Mouse (Mus musculus) gastrocnemius, adult 18-20 months (tissue): ENCODE data around the gene Rplp1. TPM values are rescaled to one million over a fixed set of nuclear protein-coding genes. Genes with fewer than 3 reads are reported as not detected.

Experiments
- DNase-seq: peaks from one replicate; pipeline ENCODE4 v3.0.0; 2021; ENCODE audit warnings: low spot score
- long read RNA-seq, 2 experiments: library from polyadenylated mRNA; stranded (forward); transcript quantifications; one replicate each; pipeline ENCODE4 v2.0.0; 2021
- total RNA-seq, 2 experiments: library from RNA; stranded (reverse); gene quantifications; 2 replicates each; pipeline ENCODE4 v1.2.3; 2021

Gene Rplp1
- 1,000 to 10,000 TPM; 1,375 to 1,461 TPM for total RNA-seq
- long read RNA-seq, experiment 1, transcript Rplp1-201 (3 exons, 499 nt), result major isoform, 321 of 343 reads
- long read RNA-seq, experiment 1, partial matches to known transcripts, result 20 of 343 reads
- long read RNA-seq, experiment 1, other reads (novel, unspliced or antisense), result 2 of 343 reads
- long read RNA-seq, experiment 2, transcript Rplp1-201 (3 exons, 499 nt), result major isoform, 274 of 307 reads
- long read RNA-seq, experiment 2, partial matches to known transcripts, result 32 of 307 reads
- long read RNA-seq, experiment 2, other reads (novel, unspliced or antisense), result 1 of 307 reads

DNA sequence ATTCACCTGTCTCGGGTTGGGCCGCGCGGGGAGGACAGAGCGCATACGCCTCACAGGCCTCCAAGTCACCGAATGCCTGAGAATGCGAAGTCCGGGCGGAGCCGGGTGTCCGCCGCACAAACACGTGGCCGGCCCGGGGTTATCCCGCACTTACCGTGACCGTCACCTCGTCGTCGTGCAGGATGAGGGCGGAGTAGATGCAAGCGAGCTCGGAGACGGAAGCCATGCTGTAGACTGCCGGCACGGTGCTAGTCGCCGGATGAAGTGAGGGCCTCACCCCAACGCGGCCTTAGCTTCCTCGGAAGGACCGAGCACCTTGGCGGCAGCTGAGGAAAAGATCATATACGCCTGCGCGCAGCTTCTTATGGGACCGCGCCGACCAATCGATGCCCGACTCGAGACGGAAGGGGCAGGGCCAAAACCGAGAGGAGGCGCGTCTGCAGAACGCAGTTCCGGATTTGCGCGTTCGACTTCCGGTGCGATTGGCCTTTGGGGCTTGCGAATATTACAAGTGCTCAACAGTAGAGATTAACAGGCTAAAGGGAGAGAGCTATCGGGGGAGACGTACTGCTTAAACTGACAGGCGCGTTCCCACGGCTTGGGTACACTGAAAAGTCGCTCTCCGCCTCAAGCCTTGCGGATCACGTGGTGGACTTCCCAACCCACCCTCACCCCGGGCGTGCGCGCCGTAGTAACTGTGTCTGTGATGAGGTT is at the start of gene Rplp1:
Gene Rplp1, minus strand, starts transcription at position 340 of the 714 bp plus-strand sequence.
- peak; percentile 97 for DNase-seq

DNA sequence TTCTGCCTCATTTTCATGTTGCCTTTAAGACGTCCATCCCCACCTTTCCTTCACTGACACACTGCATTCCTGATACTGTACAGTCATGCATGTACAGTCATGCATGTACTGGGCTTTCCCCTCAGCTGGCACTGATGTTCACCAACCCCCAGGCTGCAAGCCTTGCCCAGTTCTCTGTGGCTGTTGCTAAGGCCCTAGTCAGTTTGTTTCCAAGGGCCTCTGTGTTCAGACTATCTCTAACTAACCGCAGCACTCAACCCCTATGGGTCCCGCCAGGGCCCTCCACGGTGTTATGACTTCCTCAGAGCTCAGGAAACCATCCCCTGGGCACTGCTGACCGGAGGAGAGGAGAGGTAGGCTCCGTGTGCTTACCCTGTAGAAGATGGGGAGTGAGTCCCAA is 49.0 kb upstream of the Rplp1 start:
- DNase-seq, result no peak

DNA sequence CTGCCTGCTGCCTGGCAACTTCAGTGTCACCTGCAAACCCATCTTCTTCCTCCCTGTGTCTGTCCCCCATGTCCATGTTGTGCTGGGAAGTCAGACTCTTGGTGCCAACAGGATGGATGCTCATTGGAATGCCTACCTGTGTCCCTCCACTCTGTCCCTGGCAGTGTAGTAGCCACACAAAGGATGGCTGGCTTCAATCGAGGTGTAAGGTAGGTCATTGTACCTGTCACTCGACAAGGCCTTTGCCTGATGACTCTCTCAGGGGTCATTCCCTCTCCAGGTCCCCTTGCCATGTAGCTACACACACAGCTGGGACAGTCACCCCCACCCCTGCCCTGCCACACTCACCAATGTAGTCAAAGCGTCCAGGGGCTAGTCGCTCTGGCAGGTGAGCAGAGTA is 46.8 kb upstream of the Rplp1 start:
- DNase-seq, result no peak

DNA sequence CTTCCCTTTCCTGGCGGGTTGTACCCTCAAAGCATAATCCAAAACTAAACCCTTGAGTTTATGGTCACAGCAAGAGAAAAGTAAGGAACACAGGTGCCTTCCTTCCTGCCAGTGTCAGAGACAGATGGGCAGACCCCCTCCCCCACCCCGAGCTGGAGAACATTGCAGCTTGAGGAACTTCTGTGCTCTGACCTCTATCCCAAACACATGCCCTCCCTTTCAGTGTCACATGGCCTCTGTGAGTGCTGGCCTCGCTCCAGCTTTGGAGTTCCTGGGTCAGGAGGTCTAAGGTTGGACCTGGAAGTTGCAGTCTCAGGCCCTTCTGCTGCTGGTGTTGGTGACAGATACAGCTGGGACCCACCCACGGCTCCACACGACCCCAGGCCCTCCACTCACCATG is 46.4 kb upstream of the Rplp1 start:
- DNase-seq, result peak; percentile 19

DNA sequence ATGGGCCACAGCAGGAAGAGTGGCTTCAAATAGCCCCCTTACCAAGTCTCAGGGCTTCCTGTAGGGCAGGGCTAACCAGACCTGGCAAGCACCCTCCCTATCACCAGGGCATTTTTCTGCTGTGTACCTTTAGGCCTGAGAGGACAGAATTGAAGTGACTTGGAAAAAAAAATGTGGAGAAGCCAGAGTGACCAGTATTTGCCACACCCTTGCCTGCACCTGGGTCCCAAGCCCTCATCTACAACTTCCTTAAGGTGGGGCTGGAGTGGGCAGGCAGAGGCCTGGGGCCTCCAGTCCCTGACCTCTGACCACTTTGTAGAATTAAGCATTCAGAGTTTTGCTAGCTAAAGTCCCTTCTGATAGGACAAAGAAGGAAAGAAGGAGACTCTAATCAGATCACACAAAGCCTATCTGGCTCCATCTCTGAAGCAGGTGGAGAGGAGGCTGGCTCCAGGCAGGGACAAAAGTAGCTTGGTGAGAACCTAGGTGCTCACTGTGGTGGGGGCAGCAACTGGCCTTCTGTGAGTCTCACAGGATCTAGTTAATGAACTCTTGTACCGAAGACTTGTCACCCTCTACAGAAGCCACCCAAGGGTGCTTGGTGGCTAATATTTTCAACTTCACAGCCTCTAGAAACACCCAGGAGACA is 45.7 kb upstream of the Rplp1 start:
- DNase-seq, result no peak

DNA sequence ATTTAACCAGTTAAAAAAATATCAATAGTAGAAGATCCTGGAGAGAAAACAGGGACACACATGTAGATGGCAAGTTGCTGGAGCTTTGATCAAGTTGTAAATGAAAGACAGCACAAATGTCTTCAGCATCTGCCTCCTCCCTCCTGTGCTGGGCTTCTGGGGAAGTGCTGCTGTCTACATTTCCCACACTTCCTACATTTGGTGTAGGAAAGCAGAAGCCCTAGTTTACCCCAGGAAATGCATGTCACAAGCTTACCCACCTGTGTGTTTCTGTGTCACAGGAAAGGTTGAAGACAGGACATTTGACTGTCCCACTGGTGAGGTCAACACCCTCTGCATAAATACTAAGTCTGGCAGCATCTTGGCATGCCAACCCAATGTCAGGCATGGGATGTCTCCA is 40.4 kb upstream of the Rplp1 start:
- DNase-seq, result no peak

DNA sequence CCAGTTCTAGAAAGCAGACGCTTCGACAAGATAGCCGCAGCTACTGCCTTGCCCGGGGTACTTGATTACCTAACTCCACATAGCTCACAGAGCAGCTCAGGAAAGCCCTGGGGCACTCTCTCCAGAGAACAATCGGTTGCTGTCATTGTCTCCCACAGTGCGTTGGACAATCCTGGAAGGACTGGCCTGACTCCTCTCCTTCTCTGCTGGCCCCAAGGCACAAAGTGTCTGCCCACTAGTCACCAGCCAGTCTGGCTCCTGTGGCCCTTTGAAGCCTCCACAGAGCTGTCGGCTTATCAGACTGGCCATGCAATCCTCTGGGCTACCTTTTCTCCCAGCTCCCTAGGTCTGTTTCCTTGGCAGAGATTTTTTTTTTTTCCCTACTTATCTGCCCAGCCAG is 37.9 kb upstream of the Rplp1 start:
- DNase-seq, result no peak

DNA sequence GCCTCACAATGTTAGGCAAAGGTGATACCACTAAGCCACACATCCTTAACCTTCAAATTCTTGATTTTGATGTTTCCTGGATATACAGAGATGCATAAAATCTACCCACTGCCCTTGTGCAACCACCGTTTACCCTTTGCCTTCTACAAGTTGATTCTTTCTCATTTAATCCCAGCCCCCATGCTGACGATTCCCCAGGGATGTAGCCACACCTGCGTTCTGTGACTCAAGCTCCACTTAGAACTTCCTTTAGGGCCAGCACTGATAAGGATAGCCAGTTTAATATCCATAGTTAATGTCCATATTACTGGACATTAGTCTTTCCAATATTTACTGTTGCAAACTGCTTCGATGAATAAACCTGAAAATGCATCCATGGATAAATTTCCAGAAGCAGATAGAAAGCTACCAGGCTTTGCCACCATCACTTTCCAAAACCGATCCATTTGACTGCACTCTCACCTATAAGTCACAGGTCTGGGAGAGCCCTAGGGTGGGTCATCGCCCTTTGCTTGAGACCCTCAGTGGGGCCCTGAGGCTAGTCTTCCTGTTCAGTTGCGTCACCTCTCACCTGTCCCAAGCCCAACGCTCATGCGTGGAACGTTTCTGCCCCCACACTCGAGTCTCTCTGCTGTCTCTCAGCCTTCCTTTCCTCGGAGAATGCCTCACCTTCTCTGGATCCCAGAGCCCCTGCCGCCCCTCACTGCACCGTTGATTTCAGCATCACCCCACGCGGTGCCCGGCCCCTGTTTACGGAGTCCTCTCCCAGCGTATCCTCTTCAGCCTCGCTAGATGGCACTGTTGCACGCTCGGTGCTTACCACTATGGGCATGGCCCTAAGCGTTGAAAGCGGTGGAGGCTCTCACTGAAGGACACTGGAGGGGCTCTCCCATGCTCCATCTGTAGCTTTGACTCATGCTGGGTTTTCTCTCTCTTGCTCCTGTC is 33.3 kb upstream of the Rplp1 start:
- DNase-seq, result peak; percentile 69

DNA sequence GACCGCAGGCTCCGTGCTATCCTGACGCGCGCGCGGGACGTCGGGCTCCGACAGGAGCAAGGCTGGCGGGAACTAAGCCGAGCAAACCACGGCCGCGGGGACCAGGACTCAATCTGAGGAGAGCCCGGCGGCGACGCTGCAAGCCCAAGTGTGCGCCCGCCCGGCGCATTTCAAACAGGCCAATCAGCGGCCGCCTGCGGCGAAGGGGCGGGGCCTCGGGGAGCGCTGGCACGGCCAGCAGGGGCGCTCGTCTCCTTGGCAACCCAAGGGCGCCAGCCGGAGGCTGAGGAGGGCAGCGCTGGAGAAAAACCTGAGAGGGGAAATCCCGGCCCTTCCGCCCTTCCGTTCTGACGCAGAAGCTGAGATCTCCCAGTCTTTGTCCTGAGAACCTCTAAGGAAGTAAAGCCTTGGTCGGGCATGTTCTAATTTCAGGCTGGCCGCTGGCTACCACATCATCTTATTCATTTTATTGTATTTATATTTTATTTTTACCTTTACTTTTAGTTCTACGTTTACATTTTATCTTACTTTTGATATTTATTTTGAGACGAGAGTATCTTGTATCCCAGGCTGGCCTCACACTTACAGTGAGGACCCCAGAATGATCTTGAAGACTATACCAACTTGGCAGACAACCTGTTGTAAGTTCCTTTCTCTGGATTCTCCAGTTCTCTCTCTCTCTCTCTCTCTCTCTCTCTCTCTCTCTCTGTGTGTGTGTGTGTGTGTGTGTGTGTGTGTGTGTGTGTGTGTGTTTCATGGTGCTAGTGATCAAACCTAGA is 32.5 kb upstream of the Rplp1 start, which contains the start of gene Kif23:
Gene Kif23, minus strand, starts transcription at position 152 of the 779 bp plus-strand sequence.
- DNase-seq, result peak; percentile 93

DNA sequence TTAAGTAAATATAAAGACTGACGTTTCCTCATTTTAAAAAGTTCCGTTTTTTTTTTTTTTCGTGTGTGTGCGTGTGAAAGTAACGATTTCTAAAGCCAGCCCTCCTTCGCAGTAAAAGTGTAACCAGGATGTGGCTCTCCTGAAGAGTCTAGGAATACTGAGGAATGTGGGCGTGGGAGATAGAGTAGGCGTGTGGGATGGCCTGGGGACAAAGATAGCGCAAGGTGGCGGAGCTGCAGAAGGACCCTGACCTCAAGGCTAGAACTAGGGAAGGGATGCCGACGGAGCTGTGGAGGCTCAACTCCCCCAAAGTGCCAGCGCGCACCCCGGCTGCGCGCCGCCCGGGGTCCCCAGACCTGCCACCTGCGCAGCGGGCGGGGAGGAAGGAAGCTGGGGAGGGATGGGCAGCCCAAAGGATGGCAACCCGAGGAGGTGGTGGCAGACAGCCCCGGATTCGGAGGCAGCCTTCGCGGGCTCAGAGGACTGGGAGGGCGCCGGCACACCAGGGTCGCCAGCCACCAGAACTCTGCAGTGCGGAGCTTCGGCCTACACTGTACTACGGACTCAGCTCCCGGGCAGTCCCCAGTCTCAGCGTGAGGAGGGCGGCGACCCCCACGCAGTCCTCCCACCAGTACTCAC is 31.8 kb upstream of the Rplp1 start:
- DNase-seq, result no peak

DNA sequence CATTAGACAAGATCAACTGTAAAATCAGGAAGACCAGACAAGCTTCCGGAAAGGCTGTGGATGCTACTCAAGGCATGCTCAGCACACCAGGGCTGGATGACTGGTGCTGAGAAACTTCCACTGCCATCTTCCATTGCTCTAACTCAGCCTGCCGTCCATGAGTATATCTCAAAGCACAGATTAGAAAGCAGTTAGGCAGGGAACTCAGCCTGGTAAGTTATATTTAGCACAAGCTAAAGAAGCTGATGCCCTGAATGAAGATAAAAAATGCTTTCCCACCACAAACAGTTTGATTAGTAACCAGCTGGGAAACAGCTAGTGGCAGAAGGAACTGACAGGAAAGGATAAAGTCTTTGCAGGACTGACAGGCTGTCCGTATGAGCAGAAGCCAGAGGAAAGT is 26.7 kb upstream of the Rplp1 start:
- DNase-seq, result no peak

DNA sequence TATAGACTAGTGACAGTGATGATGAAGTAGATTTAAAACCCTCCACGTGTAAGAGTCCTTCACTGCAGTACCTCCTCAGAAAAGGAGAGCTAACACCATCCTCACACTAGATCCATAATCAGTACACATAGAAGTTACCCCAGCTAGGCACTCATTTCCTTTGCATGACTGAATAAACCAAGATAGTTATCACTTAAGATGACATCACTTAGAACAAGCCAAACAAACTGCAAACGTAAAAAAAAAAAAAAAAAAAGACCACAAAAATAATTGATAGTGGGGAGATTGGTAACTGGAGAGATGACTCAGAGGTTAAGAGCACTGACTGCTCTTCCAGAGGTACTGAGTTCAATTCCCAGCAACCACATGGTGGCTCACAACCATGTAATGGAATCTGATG is 19.0 kb upstream of the Rplp1 start:
- DNase-seq, result no peak

DNA sequence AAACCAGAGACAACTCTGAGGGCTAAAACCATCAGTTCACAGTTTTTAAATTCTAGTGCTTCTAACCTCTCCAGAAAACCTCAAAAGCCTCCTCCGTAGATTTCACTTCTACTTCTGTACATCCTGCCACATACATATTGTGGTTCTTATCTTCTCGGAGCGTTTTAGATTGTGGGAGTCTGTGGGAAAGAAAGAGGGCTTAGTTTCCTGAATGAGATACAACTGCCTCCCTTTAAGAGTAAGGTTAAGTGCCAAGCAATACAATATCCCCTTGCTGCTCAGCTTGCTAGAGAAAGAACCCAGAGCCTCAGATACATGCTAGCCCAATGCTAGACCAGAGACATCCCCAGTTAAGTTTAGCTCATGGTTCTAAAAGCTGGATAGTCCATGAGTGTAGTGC is 17.7 kb upstream of the Rplp1 start:
- DNase-seq, result no peak

DNA sequence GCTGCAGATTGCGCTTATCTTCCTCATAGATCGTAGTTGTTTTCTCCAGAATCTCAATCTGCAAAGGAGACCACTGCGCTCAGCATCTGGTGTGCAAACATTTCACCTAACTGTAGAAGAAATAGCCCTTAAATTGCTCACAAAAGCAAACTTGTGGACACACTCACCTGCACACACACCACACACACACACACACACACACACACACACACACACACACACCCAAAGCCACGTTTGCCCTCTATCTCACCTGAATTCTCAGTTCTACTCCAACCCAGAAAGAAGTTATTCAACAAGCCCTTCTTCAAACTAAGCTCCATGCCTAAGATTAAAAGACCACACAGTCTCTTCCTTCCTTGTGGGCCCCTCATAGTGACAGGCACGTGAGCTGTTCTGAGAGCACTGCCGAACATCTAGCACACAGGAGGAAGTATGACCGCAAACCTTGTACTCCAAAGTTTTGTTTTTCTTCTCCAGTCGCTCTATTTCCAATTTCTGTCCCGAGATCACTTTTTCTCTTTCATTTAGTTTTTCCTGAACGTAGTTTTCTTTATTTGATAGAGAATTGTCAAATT is 10.8 kb upstream of the Rplp1 start:
- no peak for DNase-seq

DNA sequence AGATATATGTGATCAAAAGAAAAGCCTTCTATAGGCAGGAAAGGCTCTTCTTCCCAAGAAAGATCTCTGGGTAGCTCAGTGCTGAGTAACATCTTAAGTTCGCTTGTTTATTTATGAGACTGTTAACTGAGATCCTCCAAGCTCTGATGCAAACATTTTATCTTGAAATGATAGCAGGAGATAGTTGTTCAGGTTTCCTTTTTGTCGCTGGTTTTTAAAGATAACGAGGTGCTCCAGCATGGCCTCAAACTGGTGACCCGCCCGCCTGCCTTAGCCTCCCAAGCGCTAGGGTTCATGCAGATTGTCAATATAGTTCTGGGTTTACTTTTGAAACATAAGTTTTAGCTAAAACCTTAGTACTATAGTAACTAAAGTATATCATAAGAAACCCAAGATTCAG is 6.0 kb upstream of the Rplp1 start:
- DNase-seq, result no peak

DNA sequence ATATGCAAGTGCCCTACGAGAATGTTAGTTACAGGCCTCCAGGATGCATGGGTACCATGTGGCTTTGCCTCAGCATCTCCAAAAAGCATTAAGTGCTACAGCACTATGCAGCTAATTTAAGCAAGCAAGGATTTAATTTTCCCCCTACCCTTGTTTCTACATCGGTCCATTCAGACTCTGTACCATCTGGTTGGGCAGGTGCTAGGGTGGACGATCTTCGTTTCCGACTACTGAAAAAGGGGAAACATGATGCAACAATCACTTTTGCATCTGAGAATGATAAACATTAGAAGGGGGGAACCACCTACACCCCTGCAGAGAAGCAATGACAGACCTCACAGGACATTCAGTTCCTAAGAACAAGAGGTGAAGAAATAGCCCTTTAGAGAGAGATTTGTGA is 5.1 kb upstream of the Rplp1 start:
- DNase-seq, result no peak

DNA sequence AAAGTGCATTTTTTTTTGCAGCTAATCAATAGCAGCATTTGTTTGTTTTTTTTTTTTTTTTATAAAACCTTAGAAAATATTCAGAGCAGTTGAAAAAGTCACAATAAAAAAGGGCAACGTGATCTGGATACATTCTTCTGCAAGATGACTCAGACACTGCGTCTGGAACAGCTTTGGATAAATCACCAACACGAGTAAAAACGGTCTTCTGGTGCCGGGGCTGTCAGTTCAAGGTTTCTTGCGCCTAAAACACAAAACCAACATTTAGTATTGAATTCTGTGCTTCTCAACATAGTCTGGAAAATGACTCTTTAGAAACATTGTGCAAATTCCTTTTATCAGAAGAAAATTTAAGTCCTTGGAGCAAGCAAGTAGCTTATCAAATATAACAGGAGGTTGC is 3.1 kb upstream of the Rplp1 start:
- no peak for DNase-seq

DNA sequence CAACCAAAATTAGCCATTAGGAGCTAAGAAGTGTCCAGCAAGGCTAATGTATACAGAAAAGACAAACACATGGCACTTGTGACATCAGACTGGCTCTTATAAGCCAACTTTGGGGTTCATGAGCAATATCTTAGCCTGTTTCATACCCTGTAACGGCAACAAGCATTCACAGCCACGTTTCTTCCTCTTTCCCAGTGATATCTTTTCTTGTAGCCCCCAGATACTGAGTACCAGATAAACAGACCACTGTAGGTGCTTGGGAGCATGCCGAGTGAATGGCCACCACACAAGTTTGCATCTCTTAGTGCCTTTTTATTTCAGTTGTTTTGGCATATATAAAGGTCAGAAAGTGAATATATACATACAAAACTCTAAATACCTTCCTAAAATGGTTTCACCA is 2.6 kb upstream of the Rplp1 start:
- DNase-seq, result no peak

DNA sequence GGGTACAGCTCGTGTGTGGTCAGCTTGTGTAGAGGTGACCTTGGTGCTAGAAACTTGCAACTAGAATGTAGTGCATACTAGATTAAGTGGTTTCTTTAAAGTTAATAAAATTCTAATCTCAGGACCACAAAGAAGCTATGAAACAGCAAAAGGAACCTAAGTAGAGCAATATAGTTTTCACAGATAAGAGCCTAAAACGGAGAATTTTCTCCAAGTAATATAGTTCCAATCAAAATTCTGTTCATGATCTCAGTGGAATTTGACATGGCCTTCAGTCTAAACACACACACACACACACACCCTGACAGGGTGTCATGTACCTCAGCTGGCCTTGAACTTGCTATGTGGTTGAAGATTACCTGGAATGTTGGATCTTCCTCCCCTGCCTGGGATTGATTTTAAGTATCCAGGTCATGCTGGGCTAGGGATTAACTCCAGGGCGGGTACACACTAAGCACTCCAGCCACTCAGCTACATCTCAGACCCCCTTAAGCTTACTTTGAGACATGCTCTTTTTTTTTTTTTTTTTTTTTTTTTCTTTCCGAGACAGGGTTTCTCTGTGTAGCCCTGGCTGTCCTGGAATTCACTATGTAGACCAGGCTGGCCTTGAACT is 1.2 kb upstream of the Rplp1 start:
- no peak for DNase-seq

DNA sequence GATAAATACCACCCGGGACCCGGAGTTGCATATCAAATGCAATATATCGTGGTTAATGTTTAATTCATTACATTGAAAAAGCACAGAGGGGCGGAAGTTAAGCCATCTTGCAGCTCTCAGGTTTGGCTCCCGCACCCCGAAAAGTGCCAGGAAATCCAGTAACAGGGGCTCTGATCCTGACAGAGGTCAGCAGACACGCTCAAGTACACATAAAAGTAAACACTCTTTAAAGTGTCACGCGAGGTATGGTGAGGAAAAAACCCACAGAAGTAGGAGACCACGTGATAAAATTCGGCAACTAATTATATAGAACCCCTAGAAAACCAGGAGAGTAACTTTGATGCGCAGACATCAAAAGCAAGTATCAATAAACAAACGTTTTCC is 567 bp upstream of the Rplp1 start:
- DNase-seq, result no peak
